In genomic region chr16:45723172-45723901, GRCm38 (mm10) we compare ENCODE assay signal across 8 mouse cellular contexts. TPM values are rescaled to one million over a fixed set of nuclear protein-coding genes. Genes with fewer than 3 reads are reported as not detected.
DNase-seq lines count a peak whose midpoint lies in the region; ATAC-seq and TF ChIP-seq lines count a peak whose summit lies in the region.

No protein-coding gene starts in this region.

- no peak for TF ChIP-seq CTCF in left cerebral cortex, adult 2 months (IDR thresholded peaks at IDR 0.05)
- TF ChIP-seq CTCF in midbrain, postnatal 0 days (IDR thresholded peaks at IDR 0.05) = no peak

- H3K9me3 ChIP-seq in hindbrain, embryonic 13.5 days = no peaks in the 10 kb centered on the region
- H3K9me3 ChIP-seq in midbrain, postnatal 0 days (ENCODE audit: low read length) = no peaks in the 10 kb centered on the region

- DNase-seq in left cerebral cortex, adult 2 months (ENCODE audit: extremely low spot score in 1 of 2, low spot score in 2 of 2) = no peak
- no peak for DNase-seq in left cerebral cortex, postnatal 10 days (ENCODE audit: extremely low spot score in 1 of 2, low spot score in 2 of 2)
- peak; percentile 50 to 64 for DNase-seq in cerebellum, postnatal 10 days
- peak; percentile 62 for DNase-seq in midbrain, postnatal 0 days (ENCODE audit: low spot score)
- no peak for DNase-seq in thymus, postnatal 10 days (ENCODE audit: low spot score in 2 of 2)
- no peak for DNase-seq in layer of hippocampus, adult 9-11 months

- peaks cover 36% of the 10 kb centered on the region for H3K36me3 ChIP-seq in hindbrain, embryonic 13.5 days
- H3K36me3 ChIP-seq in midbrain, postnatal 0 days (ENCODE audit: insufficient read depth, low read length) = peaks cover 14% of the 10 kb centered on the region; the same call in 1 of the 2 replicates

- H3K4me3 ChIP-seq in left cerebral cortex, adult 2 months = peak overlapping the region; percentile 75
- peak overlapping the region; percentile 67 for H3K4me3 ChIP-seq in hindbrain, embryonic 13.5 days
- H3K4me3 ChIP-seq in midbrain, postnatal 0 days (ENCODE audit: low read depth, low read length) = peak overlapping the region; percentile 51

- H3K4me1 ChIP-seq in hindbrain, embryonic 13.5 days (replicated peaks) = peaks cover 53% of the 10 kb centered on the region
- H3K4me1 ChIP-seq in midbrain, postnatal 0 days (ENCODE audit: insufficient read depth, low read length) = peaks cover 12% of the 10 kb centered on the region; the same call in 1 of the 2 replicates

- no peaks in the 10 kb centered on the region for H3K27me3 ChIP-seq in hindbrain, embryonic 13.5 days
- H3K27me3 ChIP-seq in midbrain, postnatal 0 days (ENCODE audit: insufficient read depth, low read length) = no peaks in the 10 kb centered on the region

- H3K9ac ChIP-seq in hindbrain, embryonic 13.5 days = peak overlapping the region; percentile 95
- H3K9ac ChIP-seq in midbrain, postnatal 0 days (replicated peaks; ENCODE audit: low read length, poor library complexity, severe bottlenecking) = peak overlapping the region; percentile 79

- H3K4me2 ChIP-seq in hindbrain, embryonic 13.5 days = peak overlapping the region; percentile 88
- peak overlapping the region; percentile 72 for H3K4me2 ChIP-seq in midbrain, postnatal 0 days (ENCODE audit: low read depth, low read length, poor library complexity, severe bottlenecking)

- H3K27ac ChIP-seq in left cerebral cortex, adult 2 months = peak overlapping the region; percentile 97
- H3K27ac ChIP-seq in hindbrain, embryonic 13.5 days = peak overlapping the region; percentile 98
- peak overlapping the region; percentile 97 for H3K27ac ChIP-seq in midbrain, postnatal 0 days (ENCODE audit: low read depth, low read length)

- 26% methylated on average over 6 of the region's 6 CpGs for WGBS in hindbrain, embryonic 13.5 days
- WGBS in midbrain, postnatal 0 days = 20% methylated on average over 6 of the region's 6 CpGs

- intact Hi-C loops in left cerebral cortex, adult 2 months (cut with DNase I) = loop anchor here (2.0 to 5.0 kb wide), 2 partner anchors 37 to 316 kb away; partner anchors contain the start of gene Cd200
- intact Hi-C loops in left cerebral cortex, postnatal 10 days (cut with DNase I) = loop anchor here (10.0 kb wide), 1 partner anchor 541 kb away; no protein-coding TSS in a partner anchor

- ATAC-seq in hindbrain, embryonic 13.5 days (ENCODE audit: low FRiP score) = peak; percentile 45
- peak; percentile 63 for ATAC-seq in midbrain, postnatal 0 days (ENCODE audit: low FRiP score)
- ATAC-seq in megakaryocyte progenitor cell, adult 5-6 weeks (replicated peaks; ENCODE audit: poor library complexity) = no peak

RNA-seq across cellular contexts. Expression of gene Tagln3, which starts 1.1 kb away (rescaled TPM):
- total RNA-seq in left cerebral cortex, adult 2 months (2021) = 100 to 1,000 TPM; 320 to 326 TPM
- total RNA-seq in left cerebral cortex, postnatal 10 days (2021) = 100 to 1,000 TPM; 224 to 244 TPM
- polyA plus RNA-seq in hindbrain, embryonic 13.5 days (2015; fragmentation: Nextera tagmentation; extraction: Ambion mirVana) = 625 and 635 TPM in 2 replicates
- total RNA-seq in midbrain, postnatal 0 days (2014; rRNA removed) = 141 TPM in 2 replicates
- polyA plus RNA-seq in midbrain, postnatal 0 days (2015; fragmentation: Nextera tagmentation; extraction: Ambion mirVana) = 221 and 222 TPM in 2 replicates
- not detected in 2 replicates for total RNA-seq in megakaryocyte progenitor cell, adult 5-6 weeks (2015)
- not detected in 2 replicates for total RNA-seq in megakaryocyte progenitor cell, adult 5-6 weeks (2017)

RNA-seq across cellular contexts. Expression of gene Abhd10, which starts 19.4 kb away (rescaled TPM):
- total RNA-seq in left cerebral cortex, adult 2 months (2021) = 10 to 100 TPM; 21.6 to 23.7 TPM
- total RNA-seq in left cerebral cortex, postnatal 10 days (2021) = 10 to 100 TPM; 21.1 to 22.1 TPM
- polyA plus RNA-seq in hindbrain, embryonic 13.5 days (2015; fragmentation: Nextera tagmentation; extraction: Ambion mirVana) = 41.2 and 46.0 TPM in 2 replicates
- total RNA-seq in midbrain, postnatal 0 days (2014; rRNA removed) = 21.5 and 24.2 TPM in 2 replicates
- 34.2 and 38.5 TPM in 2 replicates for polyA plus RNA-seq in midbrain, postnatal 0 days (2015; fragmentation: Nextera tagmentation; extraction: Ambion mirVana)
- total RNA-seq in megakaryocyte progenitor cell, adult 5-6 weeks (2015) = 22.5 and 25.0 TPM in 2 replicates
- 18.2 and 27.4 TPM in 2 replicates for total RNA-seq in megakaryocyte progenitor cell, adult 5-6 weeks (2017)

RNA-seq across cellular contexts. Expression of gene Tmprss7, which starts 29.9 kb away (rescaled TPM):
- 1 to 10 TPM; 1.4 to 3.6 TPM for total RNA-seq in left cerebral cortex, adult 2 months (2021)
- total RNA-seq in left cerebral cortex, postnatal 10 days (2021) = 10 to 100 TPM in 1 of 2 experiments, 1 to 10 TPM in 1; 9.7 to 10.9 TPM
- 0.36 and 0.60 TPM in 2 replicates for polyA plus RNA-seq in hindbrain, embryonic 13.5 days (2015; fragmentation: Nextera tagmentation; extraction: Ambion mirVana)
- total RNA-seq in midbrain, postnatal 0 days (2014; rRNA removed) = 1.2 and 1.4 TPM in 2 replicates
- 0.92 and 1.6 TPM in 2 replicates for polyA plus RNA-seq in midbrain, postnatal 0 days (2015; fragmentation: Nextera tagmentation; extraction: Ambion mirVana)
- 0.46 and 0.74 TPM in 2 replicates for total RNA-seq in megakaryocyte progenitor cell, adult 5-6 weeks (2015)
- 0.12 and 0.81 TPM in 2 replicates for total RNA-seq in megakaryocyte progenitor cell, adult 5-6 weeks (2017)

Comparison
In these comparisons a context has a peak if more than half of its experiments do, and no peak if none do; other contexts are left out.
1. DNase-seq: peak in cerebellum, postnatal 10 days (2 of 2) and midbrain, postnatal 0 days (single experiment); none in left cerebral cortex, adult 2 months (0 of 2), left cerebral cortex, postnatal 10 days (0 of 2), thymus, postnatal 10 days (0 of 2) and layer of hippocampus, adult 9-11 months (single experiment).
2. RNA of gene Tagln3, which starts 1.1 kb away (total RNA-seq): 320 to 326 TPM in left cerebral cortex, adult 2 months, 224 to 244 TPM in left cerebral cortex, postnatal 10 days and 141 TPM in midbrain, postnatal 0 days; not detected in megakaryocyte progenitor cell, adult 5-6 weeks; every median in the first group is over 100 times any median in the second.
3. Peak in every context shown above with its lines, with median percentiles within 50 percentile points of each other: H3K27ac ChIP-seq and H3K4me3 ChIP-seq.